Mouse (Mus musculus) limb, embryonic 10.5 days (tissue): ENCODE data around the gene Otx2. TPM values are rescaled to one million over a fixed set of nuclear protein-coding genes. Genes with fewer than 3 reads are reported as not detected.
"Not testable (repeated sequence)": the region's sequence is repeated elsewhere in the genome, so short reads cannot be mapped to it uniquely, and the experiment has no call there.

ENCODE experiments used
- DNase-seq: peaks from one replicate; pipeline ENCODE4 v3.0.0-alpha.2; 2017; ENCODE audit warnings: low spot score
- H3K27ac ChIP-seq: fragments of 300-500 bp; sonication (generic); 2 replicates; pipeline ENCODE4 v1.5.1; 2016; ENCODE audit warnings: mild to moderate bottlenecking
- H3K27me3 ChIP-seq: fragments of 300-500 bp; sonication (generic); 2 replicates; pipeline ENCODE4 v1.6.1; 2016; ENCODE audit warnings: low read depth, mild to moderate bottlenecking; ENCODE audit not compliant: poor library complexity, severe bottlenecking
- H3K36me3 ChIP-seq: fragments of 300-500 bp; sonication (generic); 2 replicates; pipeline ENCODE4 v1.6.1; 2016; ENCODE audit warnings: mild to moderate bottlenecking, moderate library complexity
- H3K4me1 ChIP-seq: fragments of 300-500 bp; sonication (generic); 2 replicates; pipeline ENCODE4 v1.6.1; 2016
- H3K4me3 ChIP-seq: fragments of 300-500 bp; sonication (generic); 2 replicates; pipeline ENCODE4 v1.5.1; 2016; ENCODE audit warnings: mild to moderate bottlenecking, moderate library complexity
- H3K9me3 ChIP-seq: fragments of 300-500 bp; sonication (generic); replicated peaks from 2 replicates; pipeline ENCODE4 v1.6.1; 2016; ENCODE audit warnings: mild to moderate bottlenecking
- whole genome bisulfite sequencing: fragments of 180-500 bp; shearing (Covaris S2); methylation state at CpG from one replicate; pipeline ENCODE4 v1.1.7; 2016; 5-methylcytosine and 5-hydroxymethylcytosine counted together
- polyA plus RNA-seq: library from polyadenylated mRNA; unstranded; fragments of >200 nt; fragmentation: Nextera tagmentation; extraction: Ambion mirVana; gene quantifications from 2 replicates; pipeline ENCODE4 v1.2.1, GENCODE M21; 2016

The Otx2 gene
- polyA plus RNA-seq, 1 experiment from 2014 or later: not detected

- Histone ChIP-seq H3K4me3 (no peak overlapping the region), H3K9me3 (no peaks in the 10 kb centered on the region), H3K4me1 (no peaks in the 10 kb centered on the region), H3K27ac (no peak overlapping the region), H3K36me3 (no peaks in the 10 kb centered on the region), H3K27me3 (no peaks in the 10 kb centered on the region)
- no peak for DNase-seq
- WGBS: 88% methylated on average over 9 of the region's 9 CpGs
Observed at GRCm38 (mm10) chr14:48629404-48629803, 44.2 kb downstream of the Otx2 start.

GRCm38 (mm10) chr14:48626271-48626670 is 47.3 kb downstream of the Otx2 start:
- Histone ChIP-seq H3K4me1 (no peaks in the 10 kb centered on the region), H3K27ac (no peak overlapping the region), H3K9me3 (no peaks in the 10 kb centered on the region), H3K36me3 (no peaks in the 10 kb centered on the region), H3K27me3 (no peaks in the 10 kb centered on the region), H3K4me3 (no peak overlapping the region)
- no peak for DNase-seq
- WGBS: 92% methylated on average over 4 of the region's 4 CpGs

- H3K27me3 ChIP-seq: no peaks in the 10 kb centered on the region
- DNase-seq: no peak
- no peak overlapping the region for H3K27ac ChIP-seq
- WGBS: 82% methylated on average over 6 of the region's 6 CpGs
- H3K4me3 ChIP-seq: no peak overlapping the region
- H3K9me3 ChIP-seq: no peaks in the 10 kb centered on the region
- H3K4me1 ChIP-seq: no peaks in the 10 kb centered on the region
- no peaks in the 10 kb centered on the region for H3K36me3 ChIP-seq
Observed at GRCm38 (mm10) chr14:48625331-48625694, 48.3 kb downstream of the Otx2 start.

- Histone ChIP-seq H3K4me3 (no peak overlapping the region), H3K27me3 (no peaks in the 10 kb centered on the region), H3K36me3 (no peaks in the 10 kb centered on the region), H3K4me1 (no peaks in the 10 kb centered on the region), H3K27ac (no peak overlapping the region), H3K9me3 (no peaks in the 10 kb centered on the region)
- no peak for DNase-seq
- 87% methylated on average over 9 of the region's 9 CpGs for WGBS
Observed at GRCm38 (mm10) chr14:48624596-48625330, 48.9 kb downstream of the Otx2 start.

- H3K27ac ChIP-seq, H3K9me3 ChIP-seq, H3K4me1 ChIP-seq, H3K4me3 ChIP-seq, H3K36me3 ChIP-seq, DNase-seq, H3K27me3 ChIP-seq: not testable (repeated sequence)
- 88% methylated on average over 9 of the region's 9 CpGs for WGBS
Observed at GRCm38 (mm10) chr14:48622726-48623125, 50.9 kb downstream of the Otx2 start.

- Histone ChIP-seq H3K27me3 (no peaks in the 10 kb centered on the region), H3K9me3 (no peaks in the 10 kb centered on the region), H3K4me3 (no peak overlapping the region), H3K27ac (no peak overlapping the region), H3K36me3 (no peaks in the 10 kb centered on the region), H3K4me1 (no peaks in the 10 kb centered on the region)
- DNase-seq: no peak
- 84% methylated on average over 5 of the region's 5 CpGs for WGBS
Observed at GRCm38 (mm10) chr14:48616361-48616760, 57.3 kb downstream of the Otx2 start.

GRCm38 (mm10) chr14:48608641-48609310 is 64.8 kb downstream of the Otx2 start:
- Histone ChIP-seq H3K27me3 (no peaks in the 10 kb centered on the region), H3K27ac (no peak overlapping the region), H3K4me3 (no peak overlapping the region), H3K36me3 (no peaks in the 10 kb centered on the region), H3K4me1 (0 out of 2 replicates have a peak, but pooled peaks cover 3% of the 10 kb centered on the region), H3K9me3 (no peaks in the 10 kb centered on the region)
- DNase-seq: no peak
- 78% methylated on average over 15 of the region's 15 CpGs for WGBS

Other genes starting within 250 kb of the Otx2 start
- 14.9 and 20.9 TPM in 2 replicates for gene Tmem260, start 227.7 kb downstream of the Otx2 start, polyA plus RNA-seq